27 mouse cellular contexts compared by ENCODE assay signal in genomic region chr9:51349422-51349821, GRCm38 (mm10). TPM values are rescaled to one million over a fixed set of nuclear protein-coding genes. Genes with fewer than 3 reads are reported as not detected.
DNase-seq lines count a peak whose midpoint lies in the region; ATAC-seq and TF ChIP-seq lines count a peak whose summit lies in the region.
"Had no signal": no experiment of that assay in that cellular context is flagged by ENCODE, and none has a peak within 500 bp of the region (broad histone marks: within the 10 kb centered on the region; RNA-seq: fewer than 3 reads in every experiment).

No protein-coding gene starts in this region.

- intact Hi-C loops in gastrocnemius, adult 2 months (cut with DNase I): no loop called here

- no peak overlapping the region for H3K4me2 ChIP-seq in lung, embryonic 14.5 days
- H3K4me2 ChIP-seq: forebrain, embryonic 15.5 days; heart, embryonic 11.5 days; heart, embryonic 15.5 days; hindbrain, embryonic 13.5 days had no signal

- H3K36me3 ChIP-seq in lung, embryonic 14.5 days (ENCODE audit: insufficient read depth): no peaks in the 10 kb centered on the region
- H3K36me3 ChIP-seq: forebrain, embryonic 15.5 days; heart, embryonic 15.5 days; hindbrain, embryonic 13.5 days had no signal

- TF ChIP-seq CTCF in gastrocnemius, adult 2 months (IDR thresholded peaks at IDR 0.05): no peak
- no peak for TF ChIP-seq CTCF in lung, embryonic 14.5 days (IDR thresholded peaks at IDR 0.05; ENCODE audit: low read depth)

- no peak overlapping the region for H3K4me3 ChIP-seq in gastrocnemius, adult 2 months
- H3K4me3 ChIP-seq in lung, embryonic 14.5 days (ENCODE audit: low read depth, low read length): no peak overlapping the region
- H3K4me3 ChIP-seq: forebrain, embryonic 15.5 days; heart, adult 2 months; heart, embryonic 15.5 days; hindbrain, embryonic 13.5 days had no signal

- WGBS in lung, embryonic 14.5 days: 56% methylated on average over 5 of the region's 5 CpGs

- no peak for ATAC-seq in lung, embryonic 14.5 days (ENCODE audit: insufficient read depth)
- ATAC-seq: activated CD4-positive, CD25-positive, alpha-beta regulatory T cell, adult 4 months; forebrain, embryonic 15.5 days; hindbrain, postnatal 0 days; Patski had no signal

- DNase-seq in gastrocnemius, adult 18-20 months (ENCODE audit: low spot score): peak; percentile 14
- DNase-seq in gastrocnemius, adult 2 months: no peak
- peak; percentile 66 for DNase-seq in lung, embryonic 14.5 days
- no peak for DNase-seq in lung, postnatal 14 days
- peak; percentile 11 for DNase-seq in testis, postnatal 14 days (ENCODE audit: low spot score)
- DNase-seq in testis, postnatal 10 days (ENCODE audit: low spot score): no peak
- peak; percentile 36 for DNase-seq in skeletal muscle tissue, adult 2 months (ENCODE audit: low read depth, low spot score)
- no peak for DNase-seq in thymus, postnatal 0 days (ENCODE audit: low spot score)
- DNase-seq: adrenal gland, postnatal 14 days; cerebellum, adult 18-20 months; cerebellum, adult 9-11 months; heart, adult 2 months; heart, postnatal 14 days had no signal

- no peak overlapping the region for H3K9ac ChIP-seq in lung, embryonic 14.5 days
- H3K9ac ChIP-seq: forebrain, embryonic 15.5 days; heart, embryonic 15.5 days; hindbrain, embryonic 13.5 days had no signal

- no peaks in the 10 kb centered on the region for H3K9me3 ChIP-seq in lung, embryonic 14.5 days (ENCODE audit: low read depth, low read length)
- H3K9me3 ChIP-seq: forebrain, embryonic 15.5 days; heart, embryonic 15.5 days; hindbrain, embryonic 13.5 days had no signal

- H3K27ac ChIP-seq in gastrocnemius, adult 2 months: no peak overlapping the region
- H3K27ac ChIP-seq in lung, embryonic 14.5 days (ENCODE audit: low read depth): no peak overlapping the region
- H3K27ac ChIP-seq: forebrain, embryonic 15.5 days; heart, adult 2 months; heart, embryonic 15.5 days; hindbrain, embryonic 13.5 days; hindbrain, postnatal 0 days had no signal

- peaks cover 7% of the 10 kb centered on the region; the same call in 1 of the 2 replicates for H3K4me1 ChIP-seq in lung, embryonic 14.5 days (ENCODE audit: insufficient read depth)
- H3K4me1 ChIP-seq: forebrain, embryonic 15.5 days; hindbrain, embryonic 13.5 days had no signal

- H3K27me3 ChIP-seq in lung, embryonic 14.5 days (ENCODE audit: insufficient read depth, low read length): no peaks in the 10 kb centered on the region
- H3K27me3 ChIP-seq: CH12.LX; forebrain, embryonic 15.5 days; heart, embryonic 15.5 days; hindbrain, embryonic 13.5 days; Patski had no signal

RNA-seq across cellular contexts. Expression of gene 1810046K07Rik, which starts 20.7 kb away (rescaled TPM):
- not detected for total RNA-seq in gastrocnemius, adult 18-20 months (2021)
- total RNA-seq in gastrocnemius, adult 2 months (2021): not detected
- polyA plus RNA-seq in lung, embryonic 14.5 days (2014; fragmentation: Nextera tagmentation; extraction: Ambion mirVana): not detected in 2 replicates
- polyA plus RNA-seq in thymus, postnatal 0 days (2015; fragmentation: Nextera tagmentation; extraction: Ambion mirVana): 0.27 and 0.44 TPM in 2 replicates
- total RNA-seq: adrenal gland, adult 18-20 months; heart, adult 2 months; heart, postnatal 14 days; hematopoietic stem cell, adult 5-6 weeks; hindbrain, postnatal 0 days had no signal
- polyA plus RNA-seq: activated CD4-positive, CD25-positive, alpha-beta regulatory T cell, adult 4 months; embryonic facial prominence, embryonic 11.5 days; forebrain, embryonic 11.5 days; forebrain, embryonic 15.5 days; frontal cortex, adult 2 months; gonadal fat pad, adult 2 months; heart, embryonic 11.5 days; heart, embryonic 15.5 days; hindbrain, embryonic 13.5 days; hindbrain, postnatal 0 days; Patski had no signal

Comparison
In these comparisons a context has a peak if more than half of its experiments do, and no peak if none do; other contexts are left out.
1. DNase-seq: peak in gastrocnemius, adult 18-20 months (single experiment), lung, embryonic 14.5 days (single experiment), testis, postnatal 14 days (single experiment) and skeletal muscle tissue, adult 2 months (single experiment); none in gastrocnemius, adult 2 months (single experiment), lung, postnatal 14 days (single experiment), testis, postnatal 10 days (single experiment) and thymus, postnatal 0 days (single experiment).